Mouse (Mus musculus): ENCODE results near the gene Auh.

DNA sequence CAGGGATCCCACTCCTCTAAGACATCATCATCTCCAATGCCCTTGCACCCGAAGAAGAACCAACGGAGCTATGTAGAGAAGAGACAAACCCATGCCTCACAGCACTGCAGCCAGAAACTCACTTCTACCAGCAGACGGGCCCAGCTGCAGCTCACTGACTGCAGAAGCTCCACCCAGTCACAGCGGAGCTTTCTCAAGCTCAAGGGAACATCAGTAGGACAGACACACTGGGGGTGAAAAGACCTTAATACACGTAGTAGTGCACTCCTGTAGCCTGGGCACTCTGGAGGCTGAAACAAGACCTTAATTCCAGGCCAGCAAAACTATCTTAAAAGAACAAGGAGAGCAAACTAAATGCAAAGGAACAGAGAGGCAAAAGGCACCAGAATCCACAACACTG, 5.0 kb downstream of the Auh start:
- TF ChIP-seq CTCF (IDR thresholded peaks at IDR 0.05; ENCODE audit: borderline replicate concordance, extremely low read depth, insufficient read depth, insufficient read length) (no peak), POLR2A (IDR thresholded peaks at IDR 0.05; ENCODE audit: borderline replicate concordance, extremely low read depth, insufficient read depth, insufficient read length, poor library complexity, severe bottlenecking) (no peak)

All from brain, embryonic 14.5 days (tissue).